Mouse (Mus musculus): ENCODE results near the gene Hdac7. TPM values are rescaled to one million over a fixed set of nuclear protein-coding genes. Genes with fewer than 3 reads are reported as not detected.

The Hdac7 gene
- total RNA-seq, 2 experiments from 2014 or later: 12.6 to 29.2 TPM

- no peak for ATAC-seq (replicated peaks; ENCODE audit: poor library complexity)
Measured at GRCm38 (mm10) chr15:97778311-97779098, 65.8 kb downstream of the Hdac7 start, which contains the start of gene Slc48a1. Gene Slc48a1 (plus strand): TSS chr15:97778520.

GRCm38 (mm10) chr15:97776919-97777318 lies 67.4 kb downstream of the Hdac7 start:
- ATAC-seq (replicated peaks; ENCODE audit: poor library complexity): no peak

GRCm38 (mm10) chr15:97776514-97776913 lies 67.8 kb downstream of the Hdac7 start:
- peak; percentile 83 for ATAC-seq (replicated peaks; ENCODE audit: poor library complexity)

- no peak for ATAC-seq (replicated peaks; ENCODE audit: poor library complexity)
Measured at GRCm38 (mm10) chr15:97773961-97774370, 70.3 kb downstream of the Hdac7 start.

GRCm38 (mm10) chr15:97773108-97773507 lies 71.2 kb downstream of the Hdac7 start:
- ATAC-seq (replicated peaks; ENCODE audit: poor library complexity): no peak

GRCm38 (mm10) chr15:97770280-97770679 lies 74.0 kb downstream of the Hdac7 start:
- ATAC-seq (replicated peaks; ENCODE audit: poor library complexity): no peak

- ATAC-seq (replicated peaks; ENCODE audit: poor library complexity): peak; percentile 33
Measured at GRCm38 (mm10) chr15:97768192-97768591, 76.1 kb downstream of the Hdac7 start.

- peak; percentile 93 for ATAC-seq (replicated peaks; ENCODE audit: poor library complexity)
Measured at GRCm38 (mm10) chr15:97767280-97768186, 76.8 kb downstream of the Hdac7 start, which contains the start of gene Rapgef3. Gene Rapgef3 (minus strand): TSS chr15:97767972.

- no peak for ATAC-seq (replicated peaks; ENCODE audit: poor library complexity)
Measured at GRCm38 (mm10) chr15:97766594-97767279, 77.6 kb downstream of the Hdac7 start.

- no peak for ATAC-seq (replicated peaks; ENCODE audit: poor library complexity)
Measured at GRCm38 (mm10) chr15:97766194-97766593, 78.1 kb downstream of the Hdac7 start.

- no peak for ATAC-seq (replicated peaks; ENCODE audit: poor library complexity)
Measured at GRCm38 (mm10) chr15:97765090-97765794, 79.1 kb downstream of the Hdac7 start.

GRCm38 (mm10) chr15:97764532-97764931 lies 79.8 kb downstream of the Hdac7 start:
- no peak for ATAC-seq (replicated peaks; ENCODE audit: poor library complexity)

- no peak for ATAC-seq (replicated peaks; ENCODE audit: poor library complexity)
Measured at GRCm38 (mm10) chr15:97763256-97764049, 80.8 kb downstream of the Hdac7 start.

GRCm38 (mm10) chr15:97762733-97763132 lies 81.6 kb downstream of the Hdac7 start:
- ATAC-seq (replicated peaks; ENCODE audit: poor library complexity): no peak

- ATAC-seq (replicated peaks; ENCODE audit: poor library complexity): no peak
Measured at GRCm38 (mm10) chr15:97761438-97761837, 82.9 kb downstream of the Hdac7 start.

- no peak for ATAC-seq (replicated peaks; ENCODE audit: poor library complexity)
Measured at GRCm38 (mm10) chr15:97760952-97761351, 83.3 kb downstream of the Hdac7 start.

GRCm38 (mm10) chr15:97760006-97760405 lies 84.3 kb downstream of the Hdac7 start:
- no peak for ATAC-seq (replicated peaks; ENCODE audit: poor library complexity)

GRCm38 (mm10) chr15:97755361-97755760 lies 88.9 kb downstream of the Hdac7 start:
- no peak for ATAC-seq (replicated peaks; ENCODE audit: poor library complexity)

- ATAC-seq (replicated peaks; ENCODE audit: poor library complexity): no peak
Measured at GRCm38 (mm10) chr15:97754476-97754875, 89.8 kb downstream of the Hdac7 start.

- ATAC-seq (replicated peaks; ENCODE audit: poor library complexity): no peak
Measured at GRCm38 (mm10) chr15:97752491-97752890, 91.8 kb downstream of the Hdac7 start.
